Mouse (Mus musculus) embryonic fibroblast, embryonic 13.5 days (primary cell): ENCODE results near the gene Ncapd2.

Experiments used
- CTCF ChIP-seq: IDR thresholded peaks from 2 replicates; pipeline ENCODE4 v1.5.1; 2011; ENCODE audit warnings: mild to moderate bottlenecking, control low read depth, low read length, moderate library complexity, borderline replicate concordance; ENCODE audit not compliant: insufficient read depth
- POLR2A ChIP-seq: IDR thresholded peaks from 2 replicates; pipeline ENCODE4 v1.6.1; 2011; ENCODE audit warnings: low read depth, mild to moderate bottlenecking, control low read depth, low read length, moderate library complexity

- no peak for TF ChIP-seq CTCF
- TF ChIP-seq POLR2A: no peak
These were observed 31.5 kb downstream of the Ncapd2 start for GRCm38 (mm10) chr6:125159773-125160557.
